Mouse (Mus musculus) gastrocnemius, adult 8-10 months (tissue): Measurements from ENCODE around the gene Zbtb48. TPM values are rescaled to one million over a fixed set of nuclear protein-coding genes. Genes with fewer than 3 reads are reported as not detected.
A peak's percentile ranks its signal among the peaks of the same experiment; 100 is the strongest.

Experiments used
- DNase-seq, 2 experiments: peaks; one replicate each; pipeline ENCODE4 v3.0.0; 2022; ENCODE audit warnings: low spot score in 2 of 2
- total RNA-seq, 4 experiments: library from RNA; stranded (reverse); gene quantifications; 2 replicates each; pipeline ENCODE4 v1.2.4; 2022

The Zbtb48 gene
- total RNA-seq, 4 experiments from 2014 or later, result 2.3 to 4.8 (median 3.1) TPM

- DNase-seq, result no peak
These were observed 25.4 kb downstream of the Zbtb48 start for GRCm38 (mm10) chr4:152002063-152002462.

DNA sequence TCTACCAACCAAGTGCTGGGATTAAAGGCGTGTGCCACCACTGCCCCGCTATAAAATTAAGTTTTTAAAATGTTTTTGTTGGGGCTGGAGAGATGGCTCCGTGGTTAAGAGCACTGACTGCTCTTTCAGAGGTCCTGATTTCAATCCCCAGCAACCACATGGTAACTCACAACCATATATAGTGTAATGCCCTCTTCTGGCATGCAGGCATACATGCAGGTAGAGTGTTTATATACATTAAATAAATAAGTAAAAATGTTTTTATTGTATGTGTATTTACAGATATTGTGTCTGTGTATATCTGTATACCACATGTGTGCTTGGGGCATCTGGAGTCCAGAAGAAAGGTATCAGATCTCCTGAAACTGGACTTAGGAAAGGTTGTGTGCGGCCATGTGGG is 26.1 kb downstream of the Zbtb48 start:
- no peak for DNase-seq

DNA sequence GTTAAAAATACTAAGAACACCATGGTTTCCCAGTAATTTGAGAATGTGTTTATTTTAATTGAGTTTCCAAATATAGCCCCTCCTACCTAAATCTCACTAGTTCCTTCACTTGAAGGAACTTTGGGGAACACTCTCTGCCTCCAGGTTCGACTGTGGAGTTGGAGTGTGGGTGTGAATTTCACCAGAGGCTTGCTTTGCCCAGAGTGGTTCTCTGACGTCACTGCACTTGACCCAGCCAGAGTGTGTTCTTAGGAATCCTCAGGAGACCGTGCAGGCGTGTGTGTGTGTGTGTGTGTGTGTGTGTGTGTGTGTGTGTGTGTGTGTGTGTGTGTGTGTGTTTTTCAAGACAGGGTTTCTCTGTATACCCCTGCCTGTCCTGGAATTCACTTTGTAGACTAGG is 26.6 kb downstream of the Zbtb48 start:
- DNase-seq, result no peak

DNA sequence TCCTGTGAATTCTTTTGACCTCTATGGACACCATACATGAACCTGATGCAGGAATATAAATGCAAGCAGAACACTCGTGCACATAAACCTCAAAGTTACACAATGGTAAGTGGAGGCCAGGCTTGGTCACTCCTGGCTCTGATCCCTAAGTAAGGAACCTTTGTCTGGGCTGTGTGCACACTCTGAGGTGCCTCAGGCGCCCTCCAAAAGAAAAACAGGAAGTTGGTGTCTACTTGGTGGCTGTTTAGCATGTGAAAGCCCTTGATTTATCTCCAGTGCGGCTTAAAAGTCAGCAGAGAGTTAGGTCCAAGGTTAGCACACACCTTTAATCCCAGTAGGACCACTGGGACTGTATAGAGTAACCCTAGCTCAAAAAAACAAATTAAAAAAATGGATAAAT is 28.0 kb downstream of the Zbtb48 start:
- DNase-seq, result no peak

GRCm38 (mm10) chr4:151997701-151998100 is 29.8 kb downstream of the Zbtb48 start:
- DNase-seq, result no peak

DNA sequence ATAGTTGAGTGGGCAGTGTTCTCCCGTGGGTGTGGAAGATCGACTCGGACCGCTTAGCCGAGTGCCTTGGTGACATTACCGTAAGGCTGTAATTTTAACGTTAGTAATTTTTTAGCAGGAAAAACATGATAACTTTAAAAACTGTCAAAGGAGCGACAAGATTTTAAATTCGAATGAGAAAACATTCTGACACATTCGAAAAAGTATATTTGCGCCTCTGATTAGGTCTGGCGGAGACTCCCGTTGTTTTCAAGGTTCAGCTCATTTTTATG is 30.6 kb downstream of the Zbtb48 start:
- no peak for DNase-seq

GRCm38 (mm10) chr4:151996173-151996950 is 31.1 kb downstream of the Zbtb48 start, which contains the start of gene Phf13:
Gene Phf13, minus strand, starts transcription at chr4:151996258.
- peak; percentile 98 to 99 for DNase-seq

GRCm38 (mm10) chr4:151995371-151996172 is 31.9 kb downstream of the Zbtb48 start:
- no peak for DNase-seq

DNA sequence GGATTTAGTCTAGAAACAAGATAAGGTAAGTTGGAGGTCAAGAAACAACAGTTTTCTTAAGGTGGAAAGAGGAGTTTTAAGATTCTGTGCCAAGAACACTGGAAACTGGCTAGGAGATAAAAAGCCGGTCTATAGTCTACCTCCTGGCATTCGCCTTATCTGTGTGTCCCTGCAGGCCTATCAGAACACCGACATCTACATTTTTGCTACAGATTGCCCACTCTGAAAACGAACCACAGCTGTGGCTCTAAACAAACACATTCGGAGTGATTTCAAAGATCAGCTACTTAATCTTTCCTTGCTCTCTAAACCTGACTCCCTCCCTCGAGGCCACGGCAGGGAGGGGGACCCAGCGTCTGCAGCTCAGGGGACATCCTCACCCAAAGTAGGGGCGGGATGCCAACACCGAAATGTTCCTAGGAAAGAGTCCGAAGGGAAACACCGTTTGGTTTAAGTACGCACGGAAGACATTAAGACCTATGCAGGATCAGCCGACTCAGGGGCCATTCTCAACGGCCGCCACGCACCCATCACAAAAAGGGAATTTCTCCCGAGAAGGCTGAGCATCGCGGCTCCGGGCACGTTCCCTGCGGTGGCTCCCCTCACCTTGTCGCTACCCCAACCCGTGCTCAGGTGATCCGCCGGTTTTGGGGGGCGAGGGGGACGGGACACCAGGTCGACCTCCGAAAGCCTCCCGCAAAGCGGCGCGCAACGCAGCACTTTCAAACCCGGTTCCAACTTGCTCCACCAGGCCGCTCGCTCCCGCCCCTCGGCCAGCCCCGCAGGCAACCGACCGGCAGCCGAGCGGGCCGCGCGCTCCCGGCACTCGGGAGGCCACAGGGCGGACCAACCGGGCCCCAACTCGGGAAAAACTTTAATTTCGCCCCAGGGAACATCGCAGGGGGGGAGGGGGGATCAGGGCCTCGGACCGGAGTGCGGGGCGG is 33.0 kb downstream of the Zbtb48 start:
- DNase-seq, result no peak

GRCm38 (mm10) chr4:151993035-151993434 is 34.4 kb downstream of the Zbtb48 start:
- DNase-seq, result no peak

DNA sequence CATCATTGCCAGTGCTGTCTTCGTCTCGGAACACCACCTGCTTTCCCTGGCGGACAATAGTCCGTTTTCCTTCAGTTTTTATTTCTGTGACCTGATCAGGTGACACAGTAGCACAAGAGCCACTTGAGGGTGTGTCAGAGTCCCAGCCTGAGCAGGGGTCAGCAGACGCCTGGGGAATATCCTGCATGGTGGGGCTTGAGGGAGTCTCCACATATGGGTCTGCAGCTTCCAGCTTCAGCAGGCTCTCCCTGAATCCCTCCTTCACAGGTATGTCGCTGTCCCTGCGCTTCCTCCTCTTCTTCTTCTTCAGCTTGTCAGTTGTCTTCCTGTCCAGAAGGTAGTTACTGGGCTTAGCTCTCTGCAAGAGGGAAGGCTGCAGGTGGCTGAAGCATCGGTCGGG is 35.4 kb downstream of the Zbtb48 start:
- no peak for DNase-seq

DNA sequence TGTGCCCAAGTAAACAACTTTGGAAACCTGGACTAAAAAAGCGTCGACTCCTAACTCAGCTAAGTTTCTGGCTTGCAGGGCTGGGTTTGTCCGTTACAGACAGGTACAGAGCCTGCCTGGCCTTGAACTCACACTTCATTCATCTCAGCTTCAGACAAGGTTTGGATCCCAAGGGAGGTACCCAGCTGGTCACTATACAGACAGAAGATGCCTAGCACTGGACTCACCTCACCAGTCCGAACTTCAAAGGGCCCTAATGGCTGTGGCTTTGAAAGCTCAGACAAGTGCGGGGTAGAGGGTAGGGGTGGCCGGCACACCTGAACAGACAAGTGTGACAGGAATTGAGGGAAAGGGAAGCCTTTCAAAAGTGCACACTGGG is 38.4 kb downstream of the Zbtb48 start:
- no peak for DNase-seq

GRCm38 (mm10) chr4:151988342-151989109 is 38.9 kb downstream of the Zbtb48 start, which contains the start of gene Thap3:
Gene Thap3, minus strand, starts transcription at chr4:151988997.
- DNase-seq, result peak; percentile 63 to 70

GRCm38 (mm10) chr4:151988014-151988341 is 39.5 kb downstream of the Zbtb48 start:
- DNase-seq, result no peak

GRCm38 (mm10) chr4:151986650-151987049 is 40.8 kb downstream of the Zbtb48 start:
- DNase-seq, result no peak

- DNase-seq, result no peak
These were observed 41.6 kb downstream of the Zbtb48 start for GRCm38 (mm10) chr4:151985886-151986285.

DNA sequence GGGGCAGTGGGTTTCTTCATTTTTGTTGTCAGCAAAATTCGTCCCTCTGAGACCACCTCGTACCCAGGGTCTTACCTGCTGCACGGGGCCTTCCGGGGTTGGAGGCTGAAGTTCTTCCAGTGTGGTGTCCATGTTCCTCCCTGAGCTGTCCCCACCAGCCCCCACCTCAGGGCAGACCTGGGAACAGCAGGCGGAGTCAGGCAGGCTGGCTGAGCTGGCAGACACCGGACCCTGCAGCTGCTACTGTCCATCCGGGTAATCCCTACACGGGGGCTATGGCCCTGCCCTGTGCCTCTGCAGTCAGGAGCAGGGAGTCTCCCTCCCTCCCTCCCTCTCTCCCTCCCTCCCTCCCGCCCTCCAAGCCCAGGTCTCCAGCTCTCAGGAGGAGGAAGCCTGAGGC is 43.9 kb downstream of the Zbtb48 start:
- peak; percentile 81 to 89 for DNase-seq

GRCm38 (mm10) chr4:151983043-151983442 is 44.4 kb downstream of the Zbtb48 start:
- no peak for DNase-seq

DNA sequence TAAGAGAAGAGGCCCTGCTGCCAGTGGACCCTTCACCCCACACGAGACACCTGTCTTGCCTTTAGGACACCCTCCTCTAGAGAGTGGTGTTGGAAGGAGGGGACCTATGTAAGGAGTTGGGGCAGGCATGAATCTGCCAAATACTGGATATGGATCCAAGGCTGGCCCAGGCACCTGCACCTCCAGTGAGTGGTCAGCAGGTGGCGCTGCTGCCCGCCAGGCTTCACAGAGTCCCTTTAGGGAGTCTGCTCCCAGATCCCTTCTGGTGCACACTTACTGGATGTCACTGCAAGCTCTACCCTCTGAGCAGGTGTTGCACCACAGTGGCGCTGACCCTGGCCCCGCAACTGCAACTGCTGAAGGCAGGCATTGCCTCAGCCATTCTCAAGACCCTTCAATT is 46.1 kb downstream of the Zbtb48 start:
- peak; percentile 72 to 75 for DNase-seq

DNA sequence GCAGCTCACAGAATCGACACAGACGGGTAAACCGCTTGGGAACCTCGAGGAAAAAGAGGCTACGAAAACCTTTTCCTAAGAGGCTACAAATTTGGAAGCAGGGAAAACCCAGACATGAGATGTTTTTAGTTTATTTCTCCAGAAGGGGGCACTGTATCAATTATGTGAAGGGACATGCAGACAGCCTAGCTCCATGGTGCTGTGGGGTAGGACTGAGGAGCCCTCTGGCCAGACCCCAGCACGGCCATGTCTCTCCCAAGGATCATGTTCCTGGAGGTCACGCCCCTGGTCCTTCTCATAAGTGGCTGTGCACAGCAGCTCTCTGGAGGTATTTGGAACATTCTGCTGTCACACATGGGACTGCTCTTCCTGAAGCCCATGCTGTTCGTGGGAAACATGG is 46.8 kb downstream of the Zbtb48 start:
- DNase-seq, result peak in 1 of 2 experiments; percentile 55

- DNase-seq, result peak; percentile 75 to 81
These were observed 49.7 kb downstream of the Zbtb48 start for GRCm38 (mm10) chr4:151977748-151978147.
